Mouse (Mus musculus) forebrain, embryonic 10.5 days (tissue): ENCODE measurements around the gene Metrnl. TPM values are rescaled to one million over a fixed set of nuclear protein-coding genes. Genes with fewer than 3 reads are reported as not detected.

Experiments
- DNase-seq: peaks from one replicate; pipeline ENCODE4 v3.0.0-alpha.2; 2017; ENCODE audit warnings: low spot score; ENCODE audit errors: extremely low spot score
- H3K27ac ChIP-seq: fragments of 300-500 bp; sonication (generic); 2 replicates; pipeline ENCODE4 v1.5.1; 2016; ENCODE audit warnings: mild to moderate bottlenecking
- H3K27me3 ChIP-seq: fragments of 300-500 bp; sonication (generic); 2 replicates; pipeline ENCODE4 v1.6.1; 2016; ENCODE audit warnings: mild to moderate bottlenecking; ENCODE audit not compliant: poor library complexity, severe bottlenecking
- H3K36me3 ChIP-seq: fragments of 300-500 bp; sonication (generic); replicated peaks from 2 replicates; pipeline ENCODE4 v1.6.1; 2016; ENCODE audit warnings: mild to moderate bottlenecking, moderate library complexity
- H3K4me1 ChIP-seq: fragments of 300-500 bp; sonication (generic); 2 replicates; pipeline ENCODE4 v1.6.1; 2016
- H3K4me3 ChIP-seq: fragments of 300-500 bp; sonication (generic); 2 replicates; pipeline ENCODE4 v1.5.1; 2016; ENCODE audit warnings: mild to moderate bottlenecking, moderate library complexity
- H3K9me3 ChIP-seq: fragments of 300-500 bp; sonication (generic); 2 replicates; pipeline ENCODE4 v1.6.1; 2016; ENCODE audit warnings: mild to moderate bottlenecking, moderate library complexity
- WGBS: fragments of 180-500 bp; shearing (Covaris S2); methylation state at CpG from one replicate; pipeline ENCODE4 v1.1.7; 2016; 5-methylcytosine and 5-hydroxymethylcytosine counted together
- polyA plus RNA-seq: library from polyadenylated mRNA; unstranded; fragments of >200 nt; fragmentation: Nextera tagmentation; extraction: Ambion mirVana; gene quantifications from 2 replicates; pipeline ENCODE4 v1.2.1, GENCODE M21; 2016

Gene Metrnl
- polyA plus RNA-seq, 1 experiment from 2014 or later: 3.6 TPM

GRCm38 (mm10) chr11:121668776-121669175, 32.6 kb upstream of the Metrnl start:
- no peak for DNase-seq
- WGBS: 95% methylated on average over 5 of the region's 5 CpGs
- Histone ChIP-seq H3K4me1 (peaks cover 20% of the 10 kb centered on the region), H3K4me3 (no peak overlapping the region), H3K27ac (no peak overlapping the region), H3K36me3 (peaks cover 21% of the 10 kb centered on the region), H3K9me3 (no peaks in the 10 kb centered on the region), H3K27me3 (no peaks in the 10 kb centered on the region)

DNA sequence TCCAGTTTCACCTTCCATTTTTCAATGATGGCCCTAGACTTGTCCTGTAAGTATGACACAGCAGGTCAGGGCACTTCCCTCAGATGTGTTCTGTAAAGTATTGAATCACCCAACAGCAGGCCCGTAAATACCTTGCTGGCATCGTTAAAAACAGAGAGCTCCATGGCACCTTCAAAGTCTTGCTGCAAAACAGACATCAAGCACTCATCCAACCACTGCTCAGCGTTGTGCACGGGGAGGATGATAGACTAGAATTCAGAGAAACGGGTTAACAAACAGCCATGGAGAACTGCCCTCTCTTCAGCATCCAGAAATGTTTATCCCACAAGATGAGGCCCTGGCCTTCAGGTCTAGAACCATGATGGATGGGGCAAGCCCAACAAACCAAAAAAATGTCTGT, 30.4 kb upstream of the Metrnl start:
- H3K27ac ChIP-seq: no peak overlapping the region
- 95% methylated on average over 5 of the region's 5 CpGs for WGBS
- H3K4me1 ChIP-seq: peaks cover 21% of the 10 kb centered on the region
- H3K36me3 ChIP-seq: peaks cover 13% of the 10 kb centered on the region; the same call in 1 of the 2 replicates
- DNase-seq: no peak
- H3K27me3 ChIP-seq: no peaks in the 10 kb centered on the region
- no peak overlapping the region for H3K4me3 ChIP-seq
- 0 out of 2 replicates have a peak, but pooled peaks cover 3% of the 10 kb centered on the region for H3K9me3 ChIP-seq

GRCm38 (mm10) chr11:121672312-121672989, 28.9 kb upstream of the Metrnl start:
- Histone ChIP-seq H3K4me3 (peak overlapping the region; percentile 67), H3K27me3 (no peaks in the 10 kb centered on the region), H3K27ac (peak overlapping the region; percentile 90), H3K9me3 (0 out of 2 replicates have a peak, but pooled peaks cover 4% of the 10 kb centered on the region), H3K4me1 (peaks cover 21% of the 10 kb centered on the region), H3K36me3 (peaks cover 13% of the 10 kb centered on the region; the same call in 1 of the 2 replicates)
- WGBS: 5% methylated on average over 22 of the region's 22 CpGs
- DNase-seq: no peak

- peak; percentile 96 for DNase-seq
- WGBS: under 1% methylated on average over 46 of the region's 46 CpGs
Observed at GRCm38 (mm10) chr11:121672990-121673572, 28.3 kb upstream of the Metrnl start, which contains the start of gene B3gntl1. Gene B3gntl1, minus strand, starts transcription at chr11:121673153.

GRCm38 (mm10) chr11:121673629-121674028, 27.7 kb upstream of the Metrnl start:
- DNase-seq: no peak
- peak overlapping the region; percentile 90 for H3K27ac ChIP-seq
- peaks cover 21% of the 10 kb centered on the region for H3K4me1 ChIP-seq
- peaks cover 9% of the 10 kb centered on the region; the same call in 1 of the 2 replicates for H3K36me3 ChIP-seq
- WGBS: 79% methylated on average over 7 of the region's 7 CpGs
- H3K4me3 ChIP-seq: peak overlapping the region; percentile 67
- no peaks in the 10 kb centered on the region for H3K27me3 ChIP-seq
- 0 out of 2 replicates have a peak, but pooled peaks cover 4% of the 10 kb centered on the region for H3K9me3 ChIP-seq

More at GRCm38 (mm10) chr11:121672990-121673572, 28.3 kb upstream of the Metrnl start, which contains the start of gene B3gntl1:
- Histone ChIP-seq H3K27me3 (no peaks in the 10 kb centered on the region), H3K27ac (peak within 1 kb of the TSS; percentile 90), H3K4me1 (peaks cover 21% of the 10 kb centered on the region), H3K9me3 (0 out of 2 replicates have a peak, but pooled peaks cover 4% of the 10 kb centered on the region), H3K36me3 (peaks cover 13% of the 10 kb centered on the region; the same call in 1 of the 2 replicates), H3K4me3 (peak within 1 kb of the TSS; percentile 67)

DNA sequence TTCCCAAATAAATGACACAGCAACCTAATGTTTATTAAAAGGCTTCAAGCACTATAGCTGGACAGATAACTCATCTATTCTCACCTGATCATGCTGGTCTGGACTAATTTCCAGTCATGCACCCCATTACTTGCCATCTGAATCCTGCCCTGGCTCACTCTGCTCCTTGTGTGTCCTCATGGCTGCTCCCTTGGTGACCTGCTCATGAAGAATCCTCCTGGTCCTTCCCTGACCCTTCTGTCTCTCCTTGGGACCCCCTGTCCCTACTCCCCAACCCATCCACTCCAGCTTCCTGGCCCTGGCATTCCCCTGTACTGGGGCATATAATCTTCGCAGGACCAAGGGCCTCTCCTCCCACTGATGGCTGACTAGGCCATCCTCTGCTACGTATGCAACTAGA, 24.5 kb upstream of the Metrnl start:
- H3K27ac ChIP-seq: no peak overlapping the region
- 94% methylated on average over 2 of the region's 2 CpGs for WGBS
- no peaks in the 10 kb centered on the region for H3K27me3 ChIP-seq
- H3K4me3 ChIP-seq: no peak overlapping the region
- H3K4me1 ChIP-seq: peaks cover 20% of the 10 kb centered on the region
- no peaks in the 10 kb centered on the region for H3K36me3 ChIP-seq
- no peak for DNase-seq
- H3K9me3 ChIP-seq: 0 out of 2 replicates have a peak, but pooled peaks cover 4% of the 10 kb centered on the region

DNA sequence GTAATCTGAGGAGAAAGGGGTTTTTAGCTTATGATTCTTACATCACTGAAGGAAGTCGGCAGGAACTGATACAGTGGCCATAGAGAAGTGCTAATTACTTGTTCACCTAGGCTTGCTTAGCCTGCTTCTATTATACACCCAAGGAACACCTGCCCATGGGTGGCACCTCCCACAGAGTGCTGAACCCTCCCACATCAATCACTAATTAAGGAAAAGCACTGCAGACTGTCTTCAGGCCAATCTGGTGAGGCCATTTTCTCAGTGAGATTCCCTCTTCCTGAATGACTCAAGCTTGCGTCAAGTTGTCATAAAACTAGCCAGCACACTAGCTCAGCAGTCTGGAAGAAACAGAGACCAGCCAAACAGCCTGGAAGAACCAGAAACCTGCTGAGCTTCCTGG, 21.8 kb upstream of the Metrnl start:
- H3K36me3 ChIP-seq: no peaks in the 10 kb centered on the region
- H3K9me3 ChIP-seq: 0 out of 2 replicates have a peak, but pooled peaks cover 4% of the 10 kb centered on the region
- DNase-seq: no peak
- H3K27me3 ChIP-seq: no peaks in the 10 kb centered on the region
- H3K4me1 ChIP-seq: peaks cover 5% of the 10 kb centered on the region; the same call in 1 of the 2 replicates
- 92% methylated on average over 2 of the region's 2 CpGs for WGBS
- no peak overlapping the region for H3K4me3 ChIP-seq
- H3K27ac ChIP-seq: no peak overlapping the region

GRCm38 (mm10) chr11:121680750-121681149, 20.6 kb upstream of the Metrnl start:
- Histone ChIP-seq H3K9me3 (0 out of 2 replicates have a peak, but pooled peaks cover 3% of the 10 kb centered on the region), H3K36me3 (no peaks in the 10 kb centered on the region), H3K4me3 (no peak overlapping the region), H3K4me1 (peaks cover 5% of the 10 kb centered on the region; the same call in 1 of the 2 replicates), H3K27me3 (no peaks in the 10 kb centered on the region), H3K27ac (no peak overlapping the region)
- 76% methylated on average over 5 of the region's 5 CpGs for WGBS
- DNase-seq: no peak

- peaks cover 5% of the 10 kb centered on the region; the same call in 1 of the 2 replicates for H3K4me1 ChIP-seq
- DNase-seq: no peak
- H3K27me3 ChIP-seq: no peaks in the 10 kb centered on the region
- no peak overlapping the region for H3K4me3 ChIP-seq
- no peaks in the 10 kb centered on the region for H3K36me3 ChIP-seq
- WGBS: 75% methylated on average over 3 of the region's 3 CpGs
- H3K27ac ChIP-seq: no peak overlapping the region
- H3K9me3 ChIP-seq: no peaks in the 10 kb centered on the region
Observed at GRCm38 (mm10) chr11:121683243-121683642, 18.1 kb upstream of the Metrnl start.

DNA sequence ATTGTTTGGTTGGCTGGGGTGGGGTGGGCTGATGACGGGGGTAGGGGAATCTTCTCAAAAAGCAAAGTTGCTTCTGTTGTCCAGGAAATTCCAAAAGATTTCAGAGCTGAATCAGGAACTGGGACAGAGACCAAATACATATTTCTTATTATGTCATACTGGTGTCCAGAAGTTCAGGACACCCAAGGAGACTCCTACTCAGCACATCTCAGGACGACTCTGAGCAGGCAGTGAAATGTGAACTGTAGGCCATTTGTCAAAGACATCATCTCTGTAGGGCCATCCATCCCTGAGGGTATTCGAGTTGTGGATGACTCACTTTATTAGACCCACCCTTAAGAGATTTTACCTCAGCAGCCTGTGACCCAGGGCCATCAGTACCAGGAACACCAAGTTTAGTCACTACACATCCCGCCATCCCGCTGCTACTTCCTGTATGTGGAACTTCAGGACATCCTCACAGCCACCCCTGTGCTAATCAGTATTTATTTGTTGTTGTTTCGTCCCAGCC, 15.8 kb upstream of the Metrnl start:
- no peak overlapping the region for H3K27ac ChIP-seq
- H3K27me3 ChIP-seq: no peaks in the 10 kb centered on the region
- H3K9me3 ChIP-seq: no peaks in the 10 kb centered on the region
- 79% methylated on average over 6 of the region's 6 CpGs for WGBS
- no peak for DNase-seq
- peaks cover 5% of the 10 kb centered on the region; the same call in 1 of the 2 replicates for H3K4me1 ChIP-seq
- H3K4me3 ChIP-seq: no peak overlapping the region
- no peaks in the 10 kb centered on the region for H3K36me3 ChIP-seq

GRCm38 (mm10) chr11:121686091-121686490, 15.3 kb upstream of the Metrnl start:
- 85% methylated on average over 4 of the region's 4 CpGs for WGBS
- H3K9me3 ChIP-seq: no peaks in the 10 kb centered on the region
- DNase-seq: no peak
- peaks cover 5% of the 10 kb centered on the region; the same call in 1 of the 2 replicates for H3K4me1 ChIP-seq
- H3K36me3 ChIP-seq: no peaks in the 10 kb centered on the region
- no peak overlapping the region for H3K27ac ChIP-seq
- no peaks in the 10 kb centered on the region for H3K27me3 ChIP-seq
- no peak overlapping the region for H3K4me3 ChIP-seq

DNA sequence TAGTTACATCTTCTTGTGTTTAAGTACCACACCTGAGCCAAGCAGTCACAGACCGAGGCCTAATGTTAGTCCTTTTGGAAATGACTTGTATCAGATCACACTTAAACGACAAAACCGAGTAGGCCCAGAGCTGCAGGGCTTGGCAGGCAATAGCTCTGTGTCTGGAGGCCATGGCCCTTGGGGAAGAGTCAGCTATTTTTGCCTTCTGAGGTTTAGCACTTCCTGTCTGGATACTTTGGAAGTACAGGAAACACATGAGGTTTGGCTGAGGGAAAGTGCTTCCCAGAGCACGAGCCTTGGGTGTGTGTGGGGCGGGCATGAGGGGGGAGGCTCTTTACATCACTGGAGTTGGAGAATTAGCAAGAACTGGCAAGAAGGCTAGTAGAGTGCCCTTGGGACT, 14.7 kb upstream of the Metrnl start:
- no peaks in the 10 kb centered on the region for H3K36me3 ChIP-seq
- peaks cover 5% of the 10 kb centered on the region; the same call in 1 of the 2 replicates for H3K4me1 ChIP-seq
- no peak overlapping the region for H3K27ac ChIP-seq
- H3K4me3 ChIP-seq: no peak overlapping the region
- no peaks in the 10 kb centered on the region for H3K9me3 ChIP-seq
- no peak for DNase-seq
- H3K27me3 ChIP-seq: no peaks in the 10 kb centered on the region
- 81% methylated on average over 5 of the region's 5 CpGs for WGBS

DNA sequence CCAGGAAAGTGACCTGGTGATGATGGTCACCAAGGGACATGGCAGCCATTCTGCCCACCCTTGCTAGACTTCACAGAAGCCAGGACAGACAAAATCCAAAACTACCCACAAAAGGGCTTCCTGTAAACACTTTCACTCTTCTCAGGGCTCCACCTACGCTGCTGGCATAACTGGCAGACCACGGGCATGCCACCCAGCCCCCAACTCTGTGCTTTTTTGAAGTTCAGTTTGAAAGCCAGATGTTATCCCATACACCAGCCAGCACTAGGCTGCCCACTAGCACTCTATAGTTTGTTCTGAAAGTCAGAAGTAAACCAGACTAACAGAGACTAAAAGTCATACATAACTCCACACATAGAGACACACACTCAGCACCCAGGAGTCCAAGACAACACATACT, 13.3 kb upstream of the Metrnl start:
- no peaks in the 10 kb centered on the region for H3K9me3 ChIP-seq
- no peaks in the 10 kb centered on the region for H3K27me3 ChIP-seq
- peaks cover 5% of the 10 kb centered on the region; the same call in 1 of the 2 replicates for H3K4me1 ChIP-seq
- DNase-seq: no peak
- no peak overlapping the region for H3K4me3 ChIP-seq
- H3K27ac ChIP-seq: no peak overlapping the region
- WGBS: 91% methylated on average over 2 of the region's 2 CpGs
- no peaks in the 10 kb centered on the region for H3K36me3 ChIP-seq
